Mouse (Mus musculus) olfactory bulb, adult 2 months (tissue): ENCODE data around the gene Dll3.

Experiments used
- CTCF ChIP-seq: fragments of 200-500 bp; IDR thresholded peaks from 2 replicates; pipeline ENCODE4 v1.5.1; 2012; ENCODE audit warnings: low read depth, mild to moderate bottlenecking, low read length, moderate library complexity; ENCODE audit not compliant: insufficient read depth
- POLR2A ChIP-seq: fragments of 200-500 bp; IDR thresholded peaks from 2 replicates; pipeline ENCODE4 v1.6.1; 2012; ENCODE audit warnings: mild to moderate bottlenecking, low read depth, low read length, moderate library complexity; ENCODE audit not compliant: insufficient read depth

DNA sequence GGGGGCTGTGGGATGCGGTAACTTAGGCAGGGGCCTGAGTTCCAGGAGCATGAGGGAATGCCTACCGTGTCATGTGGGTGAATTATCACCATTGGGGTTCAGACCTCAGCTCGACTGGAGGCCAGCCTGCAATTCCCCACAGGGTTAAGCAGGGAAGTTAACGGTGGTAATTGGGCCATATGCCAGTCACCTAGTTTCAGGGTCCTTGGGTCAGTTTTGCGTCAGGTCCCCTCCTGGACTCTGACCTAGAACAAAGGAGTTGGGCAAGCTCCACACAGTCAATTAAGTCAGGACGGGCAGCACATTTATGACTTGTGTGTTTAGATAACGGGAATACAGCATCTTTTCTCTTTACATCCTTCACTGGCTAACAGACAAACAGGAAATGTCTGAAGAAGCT lies 39.3 kb upstream of the Dll3 start:
- no peak for TF ChIP-seq CTCF
- no peak for TF ChIP-seq POLR2A
